Mouse (Mus musculus): ENCODE measurements around the gene Kcnq2. TPM values are rescaled to one million over a fixed set of nuclear protein-coding genes. Genes with fewer than 3 reads are reported as not detected.

The Kcnq2 gene
- 0.85 TPM for polyA plus RNA-seq (2014; fragmentation: Illumina TruSeq; extraction: RNeasy Lipid Tissue Mini Kit (QIAGEN cat#74804); ENCODE audit: low read depth, low replicate concordance)

GRCm38 (mm10) chr2:181134591-181135445 lies at the start of gene Kcnq2:
TSS of gene Kcnq2 (minus strand) at chr2:181135300.

DNA sequence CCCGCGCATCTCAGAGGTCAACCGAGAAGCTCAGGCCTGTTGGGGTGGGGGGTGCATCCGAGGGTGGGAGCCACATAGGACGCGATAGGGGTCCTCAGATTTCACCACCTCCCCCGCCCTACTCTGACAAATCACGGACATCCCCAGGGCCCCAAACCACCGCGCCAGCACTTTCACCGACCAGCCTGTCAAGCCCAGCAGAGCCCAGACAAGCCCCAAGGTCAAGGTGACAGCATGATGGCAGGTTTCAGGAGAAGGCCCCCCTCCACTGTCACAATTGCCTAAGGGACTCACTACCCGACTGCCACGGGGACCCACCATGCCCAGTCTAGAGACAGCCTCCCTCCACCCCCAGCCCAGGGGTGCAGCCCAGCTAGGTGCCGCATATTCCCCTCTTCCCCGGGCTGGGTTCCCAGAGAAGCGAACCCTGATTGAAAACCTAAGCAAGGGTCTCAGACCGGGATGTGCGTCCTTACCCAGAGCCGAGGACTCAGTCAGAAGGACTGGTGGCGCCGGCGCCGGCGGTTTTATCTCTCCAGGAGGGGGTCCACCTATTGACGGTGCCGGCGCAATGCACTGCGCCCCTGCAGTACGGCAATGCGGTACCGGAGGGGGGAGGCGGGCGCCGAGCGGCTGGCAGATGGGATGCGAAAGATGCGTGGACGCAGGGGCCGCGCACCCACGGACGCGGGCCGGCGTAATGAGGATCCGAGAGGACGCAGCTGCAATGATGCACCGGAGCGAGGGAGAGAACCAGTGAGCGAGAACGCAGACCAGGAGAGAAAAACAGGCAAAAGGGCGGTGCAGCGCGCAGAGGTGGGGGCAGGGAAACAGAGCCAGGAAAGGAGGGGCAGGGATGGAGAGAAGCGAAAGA lies 21.4 kb upstream of the Kcnq2 start, which contains the start of gene Eef1a2:
Gene Eef1a2, minus strand, starts transcription at position 767 of the 874 bp plus-strand sequence.

GRCm38 (mm10) chr2:181043437-181043836 lies 91.7 kb downstream of the Kcnq2 start, which contains the start of gene Chrna4:
TSS of gene Chrna4 (minus strand) at chr2:181043546.

Other genes with a start within 250 kb of the Kcnq2 start
- gene Ythdf1, start 214.4 kb downstream of the Kcnq2 start, polyA plus RNA-seq (2014; fragmentation: Illumina TruSeq; extraction: RNeasy Lipid Tissue Mini Kit (QIAGEN cat#74804); ENCODE audit: low read depth, low replicate concordance), result 50.8 TPM
- gene Birc7, start 206.3 kb downstream of the Kcnq2 start, polyA plus RNA-seq (2014; fragmentation: Illumina TruSeq; extraction: RNeasy Lipid Tissue Mini Kit (QIAGEN cat#74804); ENCODE audit: low read depth, low replicate concordance), result not detected
- gene Nkain4, start 180.6 kb downstream of the Kcnq2 start, polyA plus RNA-seq (2014; fragmentation: Illumina TruSeq; extraction: RNeasy Lipid Tissue Mini Kit (QIAGEN cat#74804); ENCODE audit: low read depth, low replicate concordance), result not detected
- gene Arfgap1, start 168.1 kb downstream of the Kcnq2 start, polyA plus RNA-seq (2014; fragmentation: Illumina TruSeq; extraction: RNeasy Lipid Tissue Mini Kit (QIAGEN cat#74804); ENCODE audit: low read depth, low replicate concordance), result 10.4 TPM
- 0.16 TPM for gene Col20a1, start 148.8 kb downstream of the Kcnq2 start, polyA plus RNA-seq (2014; fragmentation: Illumina TruSeq; extraction: RNeasy Lipid Tissue Mini Kit (QIAGEN cat#74804); ENCODE audit: low read depth, low replicate concordance)
- not detected for gene Chrna4, start 91.8 kb downstream of the Kcnq2 start, polyA plus RNA-seq (2014; fragmentation: Illumina TruSeq; extraction: RNeasy Lipid Tissue Mini Kit (QIAGEN cat#74804); ENCODE audit: low read depth, low replicate concordance)
- not detected for gene Eef1a2, start 21.7 kb upstream of the Kcnq2 start, polyA plus RNA-seq (2014; fragmentation: Illumina TruSeq; extraction: RNeasy Lipid Tissue Mini Kit (QIAGEN cat#74804); ENCODE audit: low read depth, low replicate concordance)
- 12.4 TPM for gene Ppdpf, start 51.9 kb upstream of the Kcnq2 start, polyA plus RNA-seq (2014; fragmentation: Illumina TruSeq; extraction: RNeasy Lipid Tissue Mini Kit (QIAGEN cat#74804); ENCODE audit: low read depth, low replicate concordance)
- 8.2 TPM for gene Ptk6, start 67.5 kb upstream of the Kcnq2 start, polyA plus RNA-seq (2014; fragmentation: Illumina TruSeq; extraction: RNeasy Lipid Tissue Mini Kit (QIAGEN cat#74804); ENCODE audit: low read depth, low replicate concordance)
- not detected for gene Srms, start 77.9 kb upstream of the Kcnq2 start, polyA plus RNA-seq (2014; fragmentation: Illumina TruSeq; extraction: RNeasy Lipid Tissue Mini Kit (QIAGEN cat#74804); ENCODE audit: low read depth, low replicate concordance)
- gene Fndc11, start 84.7 kb upstream of the Kcnq2 start, polyA plus RNA-seq (2014; fragmentation: Illumina TruSeq; extraction: RNeasy Lipid Tissue Mini Kit (QIAGEN cat#74804); ENCODE audit: low read depth, low replicate concordance), result not detected
- 4.2 TPM for gene Helz2, start 106.7 kb upstream of the Kcnq2 start, polyA plus RNA-seq (2014; fragmentation: Illumina TruSeq; extraction: RNeasy Lipid Tissue Mini Kit (QIAGEN cat#74804); ENCODE audit: low read depth, low replicate concordance)
- gene Gmeb2, start 152.7 kb upstream of the Kcnq2 start, polyA plus RNA-seq (2014; fragmentation: Illumina TruSeq; extraction: RNeasy Lipid Tissue Mini Kit (QIAGEN cat#74804); ENCODE audit: low read depth, low replicate concordance), result 15.3 TPM
- 0.82 TPM for gene Stmn3, start 179.2 kb upstream of the Kcnq2 start, polyA plus RNA-seq (2014; fragmentation: Illumina TruSeq; extraction: RNeasy Lipid Tissue Mini Kit (QIAGEN cat#74804); ENCODE audit: low read depth, low replicate concordance)
- gene Rtel1, start 184.4 kb upstream of the Kcnq2 start, polyA plus RNA-seq (2014; fragmentation: Illumina TruSeq; extraction: RNeasy Lipid Tissue Mini Kit (QIAGEN cat#74804); ENCODE audit: low read depth, low replicate concordance), result 11.0 TPM
- 2.1 TPM for gene Zgpat, start 229.6 kb upstream of the Kcnq2 start, polyA plus RNA-seq (2014; fragmentation: Illumina TruSeq; extraction: RNeasy Lipid Tissue Mini Kit (QIAGEN cat#74804); ENCODE audit: low read depth, low replicate concordance)
- gene Arfrp1, start 230.1 kb upstream of the Kcnq2 start, polyA plus RNA-seq (2014; fragmentation: Illumina TruSeq; extraction: RNeasy Lipid Tissue Mini Kit (QIAGEN cat#74804); ENCODE audit: low read depth, low replicate concordance), result 44.4 TPM
- 1.2 TPM for gene Lime1, start 244.8 kb upstream of the Kcnq2 start, polyA plus RNA-seq (2014; fragmentation: Illumina TruSeq; extraction: RNeasy Lipid Tissue Mini Kit (QIAGEN cat#74804); ENCODE audit: low read depth, low replicate concordance)